Mouse (Mus musculus): Measurements from ENCODE around the gene Olfr608.
"Not testable (repeated sequence)": the region's sequence is repeated elsewhere in the genome, so short reads cannot be mapped to it uniquely, and the experiment has no call there.

The Olfr608 gene

DNA sequence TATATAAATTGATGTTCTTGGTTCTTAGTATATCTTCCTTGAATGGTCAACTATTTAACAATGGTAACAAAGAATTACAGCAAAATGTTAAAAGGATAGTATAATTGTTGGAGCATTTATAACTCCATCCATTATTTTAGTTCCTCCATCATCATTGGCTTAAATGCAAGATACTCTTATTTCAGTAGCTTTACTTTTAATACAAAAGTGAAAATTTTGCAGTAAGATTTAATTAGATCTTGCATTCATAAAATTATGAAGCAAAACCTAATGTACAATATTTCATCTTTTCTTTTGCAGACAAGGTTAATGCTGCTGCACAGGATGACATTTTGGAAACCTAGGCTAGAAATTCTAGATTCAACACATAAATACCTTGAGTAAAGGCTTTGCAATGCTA lies at the start of gene Olfr608:
Olfr608 (plus strand) TSS at position 301 of the 400 bp plus-strand sequence.
- DNase-seq (ENCODE audit: low spot score in 2 of 2): no peak

DNA sequence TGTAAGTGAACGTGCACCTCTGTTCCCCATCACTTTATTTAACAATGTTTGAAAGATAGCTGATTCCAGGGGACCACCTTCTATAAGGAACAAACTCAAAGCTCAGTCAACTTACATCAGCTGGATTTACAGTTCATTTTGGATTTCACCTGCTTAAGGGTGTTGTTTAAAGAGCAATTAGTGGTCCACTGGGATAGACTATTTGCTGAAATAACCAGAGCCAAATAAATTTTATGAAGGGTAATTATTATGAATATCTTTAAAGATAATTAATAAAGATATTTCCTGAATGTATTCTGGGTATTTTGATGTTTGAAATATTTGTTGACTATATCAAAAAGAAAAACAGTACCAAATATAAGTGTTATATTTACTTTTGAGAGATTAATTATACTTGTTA lies 24.3 kb upstream of the Olfr608 start, which contains the start of gene Olfr605:
Olfr605 (minus strand) TSS at position 101 of the 400 bp plus-strand sequence.
- DNase-seq (ENCODE audit: low spot score in 2 of 2): no peak

DNA sequence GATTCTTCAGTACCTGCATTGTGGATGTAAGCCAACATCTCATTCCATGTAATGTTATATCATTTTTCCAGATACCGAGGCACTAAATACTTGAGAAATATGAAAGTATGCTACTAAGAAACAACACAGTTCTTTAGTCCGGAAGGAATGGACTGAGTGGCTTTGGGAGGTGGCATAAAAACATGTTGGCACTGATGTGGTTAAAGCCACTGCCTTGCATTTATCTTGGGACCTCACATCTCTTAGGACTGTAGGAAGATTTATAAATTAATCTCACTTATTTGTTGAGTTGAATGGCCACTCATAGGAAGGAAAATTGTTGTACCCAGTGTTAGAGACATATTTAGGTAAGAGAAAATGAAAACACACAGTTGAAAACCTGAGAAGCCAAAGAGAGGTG lies 20.9 kb upstream of the Olfr608 start, which contains the start of gene Olfr606:
Olfr606 (plus strand) TSS at position 301 of the 400 bp plus-strand sequence.
- no peak for DNase-seq (ENCODE audit: low spot score in 2 of 2)

DNA sequence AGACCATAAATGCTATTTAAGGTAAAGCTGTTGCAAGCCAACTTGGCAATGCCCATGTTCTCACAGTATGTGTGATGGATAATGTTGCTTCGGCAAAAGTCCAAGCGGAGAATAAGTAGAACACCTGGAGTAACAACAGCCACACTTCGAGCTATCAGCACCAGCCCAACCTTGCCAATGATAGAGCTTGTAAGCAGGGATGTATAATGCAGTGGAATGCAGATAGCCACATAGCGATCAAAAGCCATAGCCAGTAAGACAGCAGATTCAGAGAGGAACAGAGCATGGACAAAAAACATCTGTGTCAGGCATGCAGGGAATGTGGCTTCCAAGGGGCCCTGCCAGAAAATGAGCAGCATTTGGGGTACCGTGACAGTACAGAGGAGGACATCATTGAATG lies 9.1 kb upstream of the Olfr608 start:
- DNase-seq (ENCODE audit: low spot score in 2 of 2): no peak

DNA sequence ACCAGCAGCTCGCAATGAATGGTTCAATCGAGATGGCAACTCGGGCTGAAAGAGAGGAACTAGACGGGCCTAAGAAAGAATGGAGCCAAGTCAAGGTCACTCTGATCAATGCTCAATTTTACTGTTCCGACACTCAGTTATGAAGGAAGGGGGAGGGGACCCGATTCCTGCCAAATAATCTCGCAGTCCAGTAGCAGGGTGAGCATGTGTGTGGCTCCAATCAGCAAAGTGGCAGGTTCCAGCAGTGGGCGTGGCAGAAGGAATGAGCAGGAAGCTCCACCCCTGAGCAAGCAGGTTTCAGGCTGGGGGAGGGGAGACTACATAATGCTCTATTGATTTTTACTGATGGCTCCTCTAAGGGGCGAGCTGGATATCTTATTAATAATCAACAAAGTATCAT lies 7.4 kb downstream of the Olfr608 start:
- not testable (repeated sequence) for DNase-seq (ENCODE audit: low spot score in 2 of 2)

DNA sequence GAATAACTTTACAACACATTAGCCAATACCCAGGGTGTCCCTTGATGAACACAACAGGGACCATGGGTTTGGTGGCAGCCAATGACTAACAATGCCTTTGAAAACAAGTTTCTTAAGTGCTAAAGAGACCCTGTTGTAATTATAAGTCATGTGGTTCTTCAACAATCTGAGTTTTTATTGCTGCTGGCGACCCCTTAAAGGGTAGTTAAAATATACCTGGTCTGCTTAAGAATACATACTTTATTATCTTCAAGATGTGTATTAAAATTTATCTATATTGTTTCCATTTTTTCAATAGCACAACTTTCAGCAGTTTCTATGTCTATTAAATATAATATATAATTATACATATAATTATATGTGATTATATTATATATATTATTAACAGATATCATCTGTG lies 28.3 kb downstream of the Olfr608 start, which contains the start of gene Olfr609:
Olfr609 (minus strand) TSS at position 101 of the 400 bp plus-strand sequence.
- DNase-seq (ENCODE audit: low spot score in 2 of 2): no peak

DNA sequence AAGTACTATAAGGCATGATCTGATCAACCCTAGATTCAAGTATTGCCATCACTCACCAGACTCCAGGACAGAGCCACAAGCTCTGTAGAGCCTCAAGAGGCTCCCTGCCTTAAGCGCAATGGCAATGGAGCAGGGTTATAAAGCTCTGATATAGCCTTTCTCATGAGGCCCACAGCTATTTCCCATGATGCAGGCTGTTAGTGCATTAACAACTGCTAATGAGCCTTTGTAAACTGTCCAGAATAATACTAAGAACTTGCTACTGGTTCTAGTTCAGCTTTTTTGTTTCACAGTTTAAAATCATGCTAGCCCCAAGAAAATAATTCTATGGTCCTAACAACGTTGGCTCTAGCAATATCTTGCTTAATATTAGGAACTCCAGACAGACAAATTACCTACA lies 42.3 kb downstream of the Olfr608 start, which contains the start of gene Olfr610:
Olfr610 (minus strand) TSS at position 101 of the 400 bp plus-strand sequence.
- no peak for DNase-seq (ENCODE audit: low spot score in 2 of 2)

DNA sequence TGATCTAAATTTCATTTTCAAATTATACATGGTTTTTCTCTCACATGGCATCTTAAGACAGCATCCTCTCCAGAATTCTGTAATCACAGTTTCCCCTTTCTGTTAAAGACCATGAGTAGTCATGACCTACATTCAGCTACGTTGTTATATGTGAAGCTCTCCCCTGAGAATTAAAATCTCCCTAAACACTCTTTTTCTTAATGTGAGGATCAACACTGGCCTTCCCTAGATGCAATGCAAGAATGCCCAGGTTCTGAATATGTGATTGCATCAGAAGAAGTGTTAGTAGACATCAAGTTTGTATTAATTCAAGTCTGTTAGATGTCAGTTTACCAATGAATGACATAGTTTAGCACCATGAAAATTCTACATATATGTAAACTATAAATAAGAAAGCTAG lies 51.1 kb downstream of the Olfr608 start, which contains the start of gene Olfr611:
Olfr611 (minus strand) TSS at position 101 of the 400 bp plus-strand sequence.
- not testable (repeated sequence) for DNase-seq (ENCODE audit: low spot score in 2 of 2)

All from natural killer cell, adult 2 months (primary cell).